Mouse (Mus musculus) thymus, postnatal 10 days (tissue): ENCODE data around the gene Dpp3.
"Not testable (repeated sequence)": the region's sequence is repeated elsewhere in the genome, so short reads cannot be mapped to it uniquely, and the experiment has no call there.

Experiments
- DNase-seq, 2 experiments: peaks; one replicate each; pipeline ENCODE4 v3.0.0; 2021; ENCODE audit warnings: low spot score in 2 of 2

Dpp3 gene

DNA sequence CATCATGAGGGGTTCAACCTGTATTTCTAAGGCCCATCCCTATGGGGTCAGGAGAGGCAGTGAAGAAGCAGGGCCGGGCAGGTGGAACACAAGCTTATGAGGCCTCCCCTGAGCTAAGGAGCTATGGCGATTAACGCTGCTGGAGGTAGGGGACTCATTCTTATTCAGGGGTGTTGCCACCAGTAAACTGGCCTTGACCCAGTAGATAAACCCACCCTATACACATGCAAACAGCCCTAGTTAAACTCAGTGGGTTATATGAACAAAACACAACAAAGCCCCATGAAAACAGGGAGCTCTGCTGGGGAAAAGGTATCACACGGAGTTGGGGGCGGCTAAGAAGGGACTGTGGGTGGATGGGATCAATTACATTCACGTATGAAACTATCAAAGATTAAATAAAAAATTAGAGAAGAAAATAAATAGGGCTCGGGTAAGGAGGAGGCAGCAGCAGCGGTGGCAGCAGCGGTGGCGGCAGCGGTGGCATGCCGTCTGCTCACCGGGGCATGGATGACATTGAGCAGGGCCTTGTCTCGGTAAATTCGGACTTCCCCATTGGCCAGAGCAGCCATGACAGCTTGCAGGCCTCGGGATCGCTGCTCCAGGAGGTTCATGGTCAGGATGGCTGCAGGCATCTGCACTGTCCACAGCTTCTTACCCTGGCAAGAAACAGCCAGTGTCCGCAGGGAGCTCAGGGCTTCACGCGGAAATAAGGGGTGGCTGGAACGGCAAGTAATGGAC, 31.1 kb downstream of the Dpp3 start:
- DNase-seq, result no peak

- DNase-seq, result no peak
Observed at GRCm38 (mm10) chr19:4891798-4892197, 36.3 kb downstream of the Dpp3 start.

- no peak for DNase-seq
Observed at GRCm38 (mm10) chr19:4889791-4890190, 38.3 kb downstream of the Dpp3 start.

DNA sequence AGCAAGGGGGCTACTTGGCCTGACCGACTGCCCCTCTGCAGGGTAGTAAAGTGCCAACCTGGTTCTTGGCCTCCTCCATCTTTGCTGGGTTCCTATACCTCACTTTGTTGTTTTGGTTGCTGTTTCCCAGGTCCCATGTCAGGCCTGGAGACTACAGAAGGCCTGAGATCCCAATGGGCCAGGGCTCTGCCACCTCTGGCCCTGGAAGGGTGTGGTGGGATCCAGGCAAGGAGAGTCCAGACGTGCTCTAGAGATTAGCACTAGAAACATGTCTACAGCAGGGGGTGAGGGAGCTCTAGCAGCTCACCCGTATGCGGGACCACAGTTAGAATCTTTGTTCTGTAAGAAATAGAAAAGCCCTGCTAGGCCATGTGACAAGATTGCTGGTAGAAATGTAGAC, 44.1 kb downstream of the Dpp3 start:
- no peak for DNase-seq

- DNase-seq, result no peak
Observed at GRCm38 (mm10) chr19:4879324-4879703, 48.8 kb downstream of the Dpp3 start.

DNA sequence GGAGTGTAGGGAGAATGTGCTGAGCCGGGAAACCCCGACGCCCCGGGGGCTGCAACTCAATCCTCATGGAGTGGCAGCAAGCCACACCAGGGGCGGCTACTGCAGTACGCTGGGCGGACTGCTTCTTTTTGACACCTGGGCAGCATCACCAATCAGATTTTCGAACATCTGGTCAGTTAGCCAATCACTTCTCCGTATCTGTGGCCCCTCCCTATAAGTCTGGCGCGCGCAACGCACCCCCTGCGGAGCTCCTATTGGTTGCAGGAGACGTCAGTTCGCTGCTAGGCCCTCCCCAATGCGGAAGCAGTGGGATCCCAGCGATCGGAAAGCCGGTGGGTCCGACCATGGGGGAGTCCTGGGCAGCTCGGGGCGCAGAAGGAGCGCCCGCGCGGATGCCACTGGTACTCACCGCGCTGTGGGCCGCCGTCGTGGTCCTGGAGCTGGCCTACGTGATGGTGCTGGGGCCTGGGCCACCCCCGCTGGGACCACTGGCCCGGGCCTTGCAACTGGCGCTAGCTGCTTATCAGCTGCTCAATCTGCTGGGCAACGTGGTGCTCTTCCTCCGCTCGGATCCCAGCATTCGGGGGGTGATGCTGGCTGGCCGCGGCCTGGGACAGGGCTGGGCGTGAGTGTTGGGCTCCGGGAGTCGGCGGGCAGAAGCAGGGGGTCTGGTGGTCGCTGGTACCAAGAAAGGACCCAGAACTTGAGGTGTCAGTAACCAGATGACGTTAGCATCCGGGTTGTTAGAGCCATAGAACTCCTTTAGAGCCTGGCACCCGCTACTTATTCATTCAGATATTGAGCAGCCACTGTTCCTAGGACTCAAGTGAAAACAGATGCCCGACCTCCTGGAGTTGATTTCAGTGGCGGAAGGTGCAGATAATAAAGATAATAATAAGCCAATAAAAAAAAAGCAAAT, 49.4 kb downstream of the Dpp3 start, which contains the start of gene Zdhhc24:
TSS of gene Zdhhc24 (plus strand) at position 264 of the 919 bp plus-strand sequence.
- DNase-seq, result peak; percentile 93 to 96

- DNase-seq, result no peak
Observed at GRCm38 (mm10) chr19:4877785-4878184, 50.3 kb downstream of the Dpp3 start, which contains the start of gene Actn3. TSS of gene Actn3 (minus strand) at chr19:4877909.

DNA sequence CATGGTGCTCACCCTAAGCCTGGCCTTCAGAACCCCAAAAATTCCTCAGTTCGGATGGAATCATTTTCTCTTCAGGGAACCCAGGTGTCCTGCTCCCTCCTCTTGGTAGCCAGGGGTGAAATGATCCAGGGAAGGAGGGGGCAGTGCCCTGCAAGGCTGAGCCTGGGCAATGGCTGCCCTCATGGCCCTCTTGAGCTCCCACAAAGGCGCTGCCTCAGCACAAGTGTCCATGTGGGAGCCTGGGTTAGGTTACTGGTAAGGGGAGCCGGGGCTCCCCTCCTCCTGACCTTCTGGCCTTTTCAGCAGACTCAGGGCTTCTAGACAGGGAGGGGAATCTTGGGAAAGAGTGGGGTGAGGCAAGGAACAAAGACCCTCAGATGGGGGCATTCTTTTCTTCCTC, 51.3 kb downstream of the Dpp3 start:
- no peak for DNase-seq

- DNase-seq, result no peak
Observed at GRCm38 (mm10) chr19:4876241-4876640, 51.8 kb downstream of the Dpp3 start.

DNA sequence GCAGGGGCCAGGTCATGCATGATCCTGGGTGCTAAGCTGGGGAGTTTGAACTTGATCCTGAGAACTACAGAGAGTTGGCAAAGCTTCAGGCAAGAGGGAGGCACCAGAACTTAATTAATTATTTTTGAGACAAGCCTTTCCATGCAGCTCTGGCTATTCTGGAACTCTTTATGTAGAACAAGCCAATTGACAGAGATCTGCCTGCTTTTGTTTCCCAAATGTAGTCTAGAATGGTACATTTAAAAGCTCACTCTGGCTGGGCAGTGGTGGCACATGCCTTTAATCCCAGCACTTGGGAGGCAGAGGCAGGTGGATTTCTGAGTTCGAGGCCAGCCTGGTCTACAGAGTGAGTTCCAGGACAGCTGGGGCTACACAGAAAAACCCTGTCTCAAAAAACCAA, 53.5 kb downstream of the Dpp3 start:
- not testable (repeated sequence) for DNase-seq

GRCm38 (mm10) chr19:4865147-4865546, 62.9 kb downstream of the Dpp3 start:
- peak in 1 of 2 experiments; percentile 8 for DNase-seq

- DNase-seq, result no peak
Observed at GRCm38 (mm10) chr19:4863048-4863447, 65.0 kb downstream of the Dpp3 start.

- no peak for DNase-seq
Observed at GRCm38 (mm10) chr19:4859081-4859480, 69.0 kb downstream of the Dpp3 start.
